Mouse (Mus musculus): ENCODE measurements around the gene Siah3. TPM values are rescaled to one million over a fixed set of nuclear protein-coding genes. Genes with fewer than 3 reads are reported as not detected.
A peak's percentile ranks its signal among the peaks of the same experiment; 100 is the strongest.

Gene Siah3
- polyA plus RNA-seq, 1 experiment from 2014 or later, result 0.08 TPM

DNA sequence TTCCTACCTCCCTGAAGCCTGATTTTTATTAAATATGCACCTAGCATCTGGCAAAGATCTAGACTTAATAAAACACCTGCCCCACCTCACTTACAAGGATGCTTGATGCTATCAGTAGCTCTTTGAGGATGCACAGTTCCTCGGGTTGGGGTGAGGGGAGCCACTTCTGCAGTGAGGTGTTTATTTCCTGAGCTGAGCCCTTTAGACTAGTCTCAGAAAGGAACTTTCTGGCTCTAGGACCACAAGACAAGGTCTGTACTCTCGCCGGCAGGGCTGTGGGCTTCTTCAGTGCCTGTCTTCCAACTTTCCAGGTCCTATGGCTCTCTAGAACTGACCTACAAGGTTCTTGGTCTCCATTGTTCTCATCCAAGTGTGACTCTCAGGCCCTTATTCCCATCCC is 50.5 kb downstream of the Siah3 start:
- Histone ChIP-seq H3K27ac (no peak overlapping the region), H3K9me3 (no peaks in the 10 kb centered on the region), H3K27me3 (replicated peaks) (no peaks in the 10 kb centered on the region), H3K9ac (no peak overlapping the region), H3K4me1 (no peaks in the 10 kb centered on the region), H3K4me3 (replicated peaks) (no peak overlapping the region), H3K4me2 (no peak overlapping the region), H3K36me3 (no peaks in the 10 kb centered on the region)
- ATAC-seq (ENCODE audit: insufficient read depth, low FRiP score, low read depth), result no peak
- WGBS, result 78% methylated on average over 3 of the region's 3 CpGs

DNA sequence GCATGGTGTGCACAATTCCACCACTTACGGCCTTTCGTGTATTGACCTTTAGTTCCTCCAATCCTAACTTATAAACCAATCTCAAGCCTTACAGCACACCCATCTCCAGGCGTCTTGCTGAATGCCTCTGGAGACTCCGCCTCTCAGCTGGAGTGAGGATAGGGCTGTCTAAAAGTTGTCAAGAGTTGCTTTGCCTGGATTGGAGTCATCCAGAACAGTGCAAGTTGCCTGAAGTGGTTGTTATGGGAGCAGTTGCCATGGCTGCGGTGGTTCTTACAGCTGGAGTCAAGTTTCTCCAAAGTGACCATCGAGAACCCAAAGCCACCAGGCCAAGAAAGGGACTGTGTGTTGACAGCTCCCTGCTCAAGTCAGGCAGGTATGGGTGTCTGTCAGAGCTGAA is 54.3 kb downstream of the Siah3 start:
- Histone ChIP-seq H3K36me3 (no peaks in the 10 kb centered on the region), H3K4me2 (no peak overlapping the region), H3K4me3 (replicated peaks) (no peak overlapping the region), H3K27ac (no peak overlapping the region), H3K4me1 (no peaks in the 10 kb centered on the region), H3K9me3 (no peaks in the 10 kb centered on the region), H3K27me3 (replicated peaks) (no peaks in the 10 kb centered on the region), H3K9ac (no peak overlapping the region)
- no peak for ATAC-seq (ENCODE audit: insufficient read depth, low FRiP score, low read depth)
- WGBS, result 81% methylated on average over 6 of the region's 6 CpGs

GRCm38 (mm10) chr14:75512946-75513345 is 57.2 kb downstream of the Siah3 start:
- 48% methylated on average over 3 of the region's 3 CpGs for WGBS
- no peak overlapping the region for H3K4me3 ChIP-seq (replicated peaks)
- no peaks in the 10 kb centered on the region for H3K27me3 ChIP-seq (replicated peaks)
- no peak overlapping the region for H3K9ac ChIP-seq
- ATAC-seq (ENCODE audit: insufficient read depth, low FRiP score, low read depth), result no peak
- H3K4me1 ChIP-seq, result no peaks in the 10 kb centered on the region
- H3K9me3 ChIP-seq, result no peaks in the 10 kb centered on the region
- H3K27ac ChIP-seq, result no peak overlapping the region
- H3K36me3 ChIP-seq, result no peaks in the 10 kb centered on the region
- no peak overlapping the region for H3K4me2 ChIP-seq

GRCm38 (mm10) chr14:75516161-75516560 is 60.4 kb downstream of the Siah3 start:
- WGBS, result 77% methylated on average over 3 of the region's 3 CpGs
- Histone ChIP-seq H3K9me3 (no peaks in the 10 kb centered on the region), H3K36me3 (no peaks in the 10 kb centered on the region), H3K4me1 (no peaks in the 10 kb centered on the region), H3K27me3 (replicated peaks) (no peaks in the 10 kb centered on the region), H3K27ac (no peak overlapping the region), H3K9ac (no peak overlapping the region), H3K4me3 (replicated peaks) (no peak overlapping the region), H3K4me2 (no peak overlapping the region)
- ATAC-seq (ENCODE audit: insufficient read depth, low FRiP score, low read depth), result no peak

DNA sequence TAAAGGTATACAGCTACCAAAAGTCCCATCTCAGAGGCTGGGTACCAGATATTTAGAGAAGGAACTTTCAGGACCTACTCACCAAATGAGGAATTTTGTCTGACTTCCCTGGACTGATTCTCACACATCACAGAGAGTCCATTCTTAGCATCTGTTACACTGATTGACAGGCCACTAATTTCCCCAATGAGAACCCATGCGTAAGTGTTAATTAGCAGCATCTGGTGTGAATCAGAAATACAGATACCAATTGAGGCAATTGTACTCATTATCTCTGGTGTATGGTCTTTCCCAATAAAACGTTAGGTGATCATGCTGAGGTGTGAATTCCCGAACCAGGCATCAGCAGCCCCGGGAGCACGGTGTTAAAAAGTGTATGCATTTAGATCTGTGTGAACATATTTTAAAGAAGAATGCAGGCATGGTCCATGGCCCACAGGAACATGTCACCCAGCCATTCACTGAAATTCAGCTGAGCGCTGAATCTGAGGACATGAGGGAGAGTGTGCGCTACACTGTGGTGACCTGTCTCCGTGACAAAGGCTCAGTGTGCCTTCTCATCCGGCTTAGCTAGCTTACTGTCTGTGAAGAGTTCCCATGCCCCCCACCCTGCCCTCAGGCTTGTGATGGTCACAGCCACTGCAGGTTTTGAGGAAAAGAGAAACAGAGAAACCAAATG is 61.3 kb downstream of the Siah3 start:
- ATAC-seq (ENCODE audit: insufficient read depth, low FRiP score, low read depth), result no peak
- Histone ChIP-seq H3K27me3 (replicated peaks) (no peaks in the 10 kb centered on the region), H3K4me1 (no peaks in the 10 kb centered on the region), H3K27ac (no peak overlapping the region), H3K36me3 (no peaks in the 10 kb centered on the region), H3K9ac (no peak overlapping the region), H3K4me2 (no peak overlapping the region), H3K9me3 (no peaks in the 10 kb centered on the region), H3K4me3 (replicated peaks) (no peak overlapping the region)
- 82% methylated on average over 9 of the region's 9 CpGs for WGBS

- ATAC-seq (ENCODE audit: insufficient read depth, low FRiP score, low read depth), result no peak
- H3K9me3 ChIP-seq, result no peaks in the 10 kb centered on the region
- no peak overlapping the region for H3K4me2 ChIP-seq
- H3K36me3 ChIP-seq, result no peaks in the 10 kb centered on the region
- no peaks in the 10 kb centered on the region for H3K27me3 ChIP-seq (replicated peaks)
- no peaks in the 10 kb centered on the region for H3K4me1 ChIP-seq
- no peak overlapping the region for H3K9ac ChIP-seq
- 76% methylated on average over 15 of the region's 15 CpGs for WGBS
- H3K27ac ChIP-seq, result no peak overlapping the region
- H3K4me3 ChIP-seq (replicated peaks), result no peak overlapping the region
These were observed 62.6 kb downstream of the Siah3 start for GRCm38 (mm10) chr14:75518196-75518887.

- H3K4me2 ChIP-seq, result no peak overlapping the region
- 86% methylated on average over 6 of the region's 6 CpGs for WGBS
- H3K4me3 ChIP-seq (replicated peaks), result no peak overlapping the region
- H3K4me1 ChIP-seq, result no peaks in the 10 kb centered on the region
- no peak for ATAC-seq (ENCODE audit: insufficient read depth, low FRiP score, low read depth)
- no peaks in the 10 kb centered on the region for H3K36me3 ChIP-seq
- H3K9ac ChIP-seq, result no peak overlapping the region
- no peaks in the 10 kb centered on the region for H3K9me3 ChIP-seq
- no peak overlapping the region for H3K27ac ChIP-seq
- no peaks in the 10 kb centered on the region for H3K27me3 ChIP-seq (replicated peaks)
These were observed 63.1 kb downstream of the Siah3 start for GRCm38 (mm10) chr14:75518899-75519298.

- Histone ChIP-seq H3K4me3 (replicated peaks) (no peak overlapping the region), H3K9ac (no peak overlapping the region), H3K36me3 (no peaks in the 10 kb centered on the region), H3K27ac (no peak overlapping the region), H3K27me3 (replicated peaks) (no peaks in the 10 kb centered on the region), H3K4me2 (no peak overlapping the region), H3K4me1 (no peaks in the 10 kb centered on the region), H3K9me3 (no peaks in the 10 kb centered on the region)
- ATAC-seq (ENCODE audit: insufficient read depth, low FRiP score, low read depth), result no peak
- WGBS, result 90% methylated on average over 8 of the region's 8 CpGs
These were observed 63.9 kb downstream of the Siah3 start for GRCm38 (mm10) chr14:75519668-75520067.

DNA sequence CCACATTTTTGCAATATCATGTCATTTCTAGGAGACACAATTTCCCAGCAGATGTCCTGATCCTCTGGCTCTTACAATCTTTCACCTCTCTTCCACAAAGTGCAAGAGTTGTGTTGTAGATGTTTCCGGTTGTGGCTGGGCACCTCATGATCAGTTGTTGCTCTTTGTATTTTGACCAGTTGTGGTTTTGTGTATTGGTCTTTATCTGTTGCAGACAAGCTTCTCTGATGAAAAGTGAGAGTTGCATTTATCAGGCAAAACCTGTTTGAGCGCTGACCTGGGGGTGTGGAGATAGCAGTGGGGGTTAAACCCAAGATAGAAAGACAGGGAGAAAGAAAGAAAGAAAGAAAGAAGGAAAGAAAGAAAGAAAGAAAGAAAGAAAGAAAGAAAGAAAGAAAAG is 68.9 kb downstream of the Siah3 start:
- H3K9ac ChIP-seq, result no peak overlapping the region
- H3K9me3 ChIP-seq, result no peaks in the 10 kb centered on the region
- no peak overlapping the region for H3K4me3 ChIP-seq (replicated peaks)
- H3K27me3 ChIP-seq (replicated peaks), result no peaks in the 10 kb centered on the region
- 85% methylated on average over 2 of the region's 2 CpGs for WGBS
- H3K4me1 ChIP-seq, result peaks cover 13% of the 10 kb centered on the region
- no peak for ATAC-seq (ENCODE audit: insufficient read depth, low FRiP score, low read depth)
- no peaks in the 10 kb centered on the region for H3K36me3 ChIP-seq
- no peak overlapping the region for H3K4me2 ChIP-seq
- no peak overlapping the region for H3K27ac ChIP-seq

DNA sequence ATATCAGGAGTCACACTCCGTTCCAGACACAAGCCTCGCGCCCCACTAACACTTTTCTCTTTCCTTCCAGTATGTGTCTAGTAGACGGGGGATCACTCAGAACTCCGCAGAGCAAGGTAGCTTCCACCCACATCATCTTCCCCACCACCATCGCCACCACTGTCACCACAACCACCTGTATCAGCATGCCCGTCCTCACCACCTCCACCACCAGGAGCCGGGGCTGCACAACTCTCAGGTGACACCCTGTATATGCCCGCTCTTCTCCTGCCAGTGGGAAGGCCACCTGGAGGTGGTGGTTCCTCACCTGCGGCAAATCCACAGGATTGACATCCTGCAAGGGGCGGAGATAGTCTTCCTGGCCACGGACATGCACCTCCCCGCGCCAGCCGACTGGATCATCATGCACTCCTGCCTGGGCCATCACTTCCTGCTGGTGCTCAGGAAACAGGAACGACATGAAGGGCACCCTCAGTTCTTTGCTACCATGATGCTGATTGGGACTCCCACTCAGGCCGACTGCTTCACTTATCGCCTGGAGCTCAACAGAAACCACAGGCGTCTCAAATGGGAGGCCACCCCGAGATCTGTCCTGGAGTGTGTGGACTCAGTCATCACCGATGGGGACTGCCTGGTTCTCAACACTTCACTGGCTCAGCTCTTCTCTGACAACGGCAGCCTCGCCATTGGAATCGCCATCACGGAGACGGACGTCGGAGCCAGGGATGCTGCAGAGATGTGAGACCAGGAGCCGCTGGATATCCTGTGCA is 69.8 kb downstream of the Siah3 start:
- Histone ChIP-seq H3K9me3 (no peaks in the 10 kb centered on the region), H3K4me3 (replicated peaks) (no peak overlapping the region), H3K4me1 (peaks cover 13% of the 10 kb centered on the region), H3K9ac (no peak overlapping the region), H3K36me3 (no peaks in the 10 kb centered on the region), H3K27ac (no peak overlapping the region), H3K4me2 (no peak overlapping the region), H3K27me3 (replicated peaks) (no peaks in the 10 kb centered on the region)
- 87% methylated on average over 29 of the region's 29 CpGs for WGBS
- no peak for ATAC-seq (ENCODE audit: insufficient read depth, low FRiP score, low read depth)

- H3K4me3 ChIP-seq (replicated peaks), result no peak overlapping the region
- no peak overlapping the region for H3K27ac ChIP-seq
- H3K36me3 ChIP-seq, result no peaks in the 10 kb centered on the region
- 0 out of 2 replicates have a peak, but pooled peaks have one; percentile 35 for ATAC-seq (ENCODE audit: insufficient read depth, low FRiP score, low read depth)
- no peaks in the 10 kb centered on the region for H3K9me3 ChIP-seq
- H3K27me3 ChIP-seq (replicated peaks), result no peaks in the 10 kb centered on the region
- 56% methylated on average over 10 of the region's 10 CpGs for WGBS
- H3K4me2 ChIP-seq, result no peak overlapping the region
- no peak overlapping the region for H3K9ac ChIP-seq
- H3K4me1 ChIP-seq, result peaks cover 13% of the 10 kb centered on the region
These were observed 71.8 kb downstream of the Siah3 start for GRCm38 (mm10) chr14:75527464-75528190.

Measured in stomach, embryonic 15.5 days (tissue).